Mouse (Mus musculus) hindbrain, embryonic 15.5 days (tissue): ENCODE data around the gene Ltbp3. TPM values are rescaled to one million over a fixed set of nuclear protein-coding genes. Genes with fewer than 3 reads are reported as not detected.
A peak's percentile ranks its signal among the peaks of the same experiment; 100 is the strongest.

Source experiments
- ATAC-seq: fragments of 200-750 bp; cut with Nextera tagmentation; 2 replicates; pipeline ENCODE4 v1.8.0; 2017; ENCODE audit warnings: low read depth, moderate number of reproducible peaks, moderate TSS enrichment; ENCODE audit not compliant: low FRiP score
- H3K27ac ChIP-seq: fragments of 300-500 bp; sonication (generic); replicated peaks from 2 replicates; pipeline ENCODE4 v1.5.1; 2015; ENCODE audit warnings: mild to moderate bottlenecking, inconsistent platforms
- H3K27me3 ChIP-seq: fragments of 300-500 bp; sonication (generic); 2 replicates; pipeline ENCODE4 v1.6.1; 2015; ENCODE audit warnings: control low read depth, inconsistent platforms
- H3K36me3 ChIP-seq: fragments of 300-500 bp; sonication (generic); 2 replicates; pipeline ENCODE4 v1.6.1; 2015; ENCODE audit warnings: control low read depth, inconsistent platforms
- H3K4me1 ChIP-seq: fragments of 300-500 bp; sonication (generic); replicated peaks from 2 replicates; pipeline ENCODE4 v1.6.1; 2015; ENCODE audit warnings: control low read depth, inconsistent platforms
- H3K4me2 ChIP-seq: fragments of 300-500 bp; sonication (generic); 2 replicates; pipeline ENCODE4 v1.6.1; 2015; ENCODE audit warnings: moderate library complexity, mild to moderate bottlenecking, inconsistent platforms
- H3K4me3 ChIP-seq: fragments of 300-500 bp; sonication (generic); 2 replicates; pipeline ENCODE4 v1.5.1; 2015; ENCODE audit warnings: mild to moderate bottlenecking, inconsistent platforms
- H3K9ac ChIP-seq: fragments of 300-500 bp; sonication (generic); 2 replicates; pipeline ENCODE4 v1.6.1; 2015; ENCODE audit warnings: inconsistent platforms
- H3K9me3 ChIP-seq: fragments of 300-500 bp; sonication (generic); 2 replicates; pipeline ENCODE4 v1.6.1; 2016; ENCODE audit warnings: control low read depth, inconsistent platforms
- WGBS: fragments of 180-500 bp; shearing (Covaris S2); methylation state at CpG from one replicate; pipeline ENCODE4 v1.1.7; 2015; 5-methylcytosine and 5-hydroxymethylcytosine counted together
- polyA plus RNA-seq: library from polyadenylated mRNA; unstranded; fragments of >200 nt; fragmentation: Nextera tagmentation; extraction: Ambion mirVana; gene quantifications from 2 replicates; pipeline ENCODE4 v1.2.1, GENCODE M21; 2015

The Ltbp3 gene
- polyA plus RNA-seq, 1 experiment from 2014 or later = 15.2 TPM

DNA sequence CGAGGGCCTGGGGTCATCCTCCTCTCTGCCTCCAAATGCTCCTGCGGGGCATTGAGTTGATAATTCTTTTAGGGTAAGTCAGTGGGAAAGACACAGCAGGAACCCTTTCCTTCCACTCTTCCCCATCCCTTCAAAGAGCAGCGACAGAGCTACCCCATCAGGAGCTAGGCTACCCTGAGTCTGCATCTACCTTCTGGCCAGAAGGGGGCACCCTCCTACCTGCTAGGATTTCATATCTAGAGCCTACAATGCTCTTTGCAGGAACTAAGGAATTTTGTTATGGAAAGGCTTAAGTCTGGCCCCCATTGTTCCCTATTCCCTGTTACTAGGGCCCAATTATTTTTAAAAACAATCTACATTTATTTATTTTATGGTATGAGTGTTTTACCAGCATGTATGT lies 29.5 kb upstream of the Ltbp3 start:
- H3K9me3 ChIP-seq = no peaks in the 10 kb centered on the region
- peaks cover 22% of the 10 kb centered on the region for H3K4me1 ChIP-seq
- H3K36me3 ChIP-seq = peaks cover 38% of the 10 kb centered on the region
- no peak for ATAC-seq
- H3K27ac ChIP-seq = no peak overlapping the region
- WGBS = 12% methylated on average over 3 of the region's 3 CpGs
- H3K9ac ChIP-seq = no peak overlapping the region
- H3K27me3 ChIP-seq = no peaks in the 10 kb centered on the region
- no peak overlapping the region for H3K4me2 ChIP-seq
- H3K4me3 ChIP-seq = no peak overlapping the region

DNA sequence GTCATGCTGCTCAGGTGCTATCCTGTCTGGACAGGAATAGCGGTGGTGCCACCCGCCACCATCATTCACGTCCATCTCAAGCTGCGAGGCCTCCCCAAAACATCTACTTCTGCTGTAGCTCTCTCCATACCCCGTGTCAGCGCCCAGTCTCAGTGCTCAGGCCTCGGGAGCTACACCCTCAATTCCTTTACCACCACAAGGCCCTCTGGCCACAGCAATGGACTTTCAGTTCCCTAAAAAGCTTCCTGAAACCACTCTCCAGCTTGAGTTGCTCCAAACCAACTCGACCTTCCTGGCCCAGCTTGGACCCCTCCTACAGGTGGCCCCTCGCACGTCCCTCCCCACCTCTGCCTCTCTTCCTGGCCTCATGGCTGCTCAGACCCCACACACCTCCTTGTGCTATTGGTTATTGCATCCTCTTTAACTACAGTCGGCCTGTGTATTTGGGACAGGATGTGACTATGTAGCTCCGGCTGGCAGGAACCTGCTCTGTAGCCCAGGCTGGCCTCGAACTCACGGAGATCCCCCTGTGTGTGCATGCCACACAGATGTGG lies 28.7 kb upstream of the Ltbp3 start:
- no peak for ATAC-seq
- Histone ChIP-seq H3K4me1 (peaks cover 29% of the 10 kb centered on the region), H3K27ac (no peak overlapping the region), H3K9ac (no peak overlapping the region), H3K9me3 (no peaks in the 10 kb centered on the region), H3K4me3 (no peak overlapping the region), H3K36me3 (peaks cover 38% of the 10 kb centered on the region), H3K27me3 (no peaks in the 10 kb centered on the region), H3K4me2 (no peak overlapping the region)
- WGBS = 91% methylated on average over 14 of the region's 14 CpGs

DNA sequence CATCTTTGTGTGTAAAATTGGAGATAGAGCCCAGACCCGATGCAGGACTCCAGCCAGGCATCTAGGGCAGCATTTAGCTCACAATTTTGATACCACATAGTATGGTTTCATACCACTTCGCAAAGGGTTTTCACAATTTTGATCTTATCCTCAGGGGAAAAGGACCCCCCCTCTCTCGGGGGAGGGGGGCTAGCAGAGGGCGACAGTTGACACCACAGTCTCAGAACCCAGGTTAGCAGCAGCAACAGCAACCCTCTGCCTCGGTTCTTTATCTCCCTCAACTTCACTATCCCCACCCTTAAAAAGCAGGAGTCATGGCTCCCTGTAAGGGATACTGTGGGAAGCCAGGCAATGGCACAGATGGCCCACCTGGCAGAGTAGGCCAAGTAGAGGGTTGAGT lies 27.4 kb upstream of the Ltbp3 start:
- no peak for ATAC-seq
- Histone ChIP-seq H3K4me2 (peak overlapping the region; percentile 33), H3K36me3 (peaks cover 35% of the 10 kb centered on the region), H3K27me3 (no peaks in the 10 kb centered on the region), H3K9me3 (no peaks in the 10 kb centered on the region), H3K27ac (no peak overlapping the region), H3K4me3 (no peak overlapping the region), H3K9ac (0 out of 2 replicates have a peak overlapping the region, but pooled peaks have one; percentile 7), H3K4me1 (peaks cover 32% of the 10 kb centered on the region)
- WGBS = 80% methylated on average over 5 of the region's 5 CpGs

DNA sequence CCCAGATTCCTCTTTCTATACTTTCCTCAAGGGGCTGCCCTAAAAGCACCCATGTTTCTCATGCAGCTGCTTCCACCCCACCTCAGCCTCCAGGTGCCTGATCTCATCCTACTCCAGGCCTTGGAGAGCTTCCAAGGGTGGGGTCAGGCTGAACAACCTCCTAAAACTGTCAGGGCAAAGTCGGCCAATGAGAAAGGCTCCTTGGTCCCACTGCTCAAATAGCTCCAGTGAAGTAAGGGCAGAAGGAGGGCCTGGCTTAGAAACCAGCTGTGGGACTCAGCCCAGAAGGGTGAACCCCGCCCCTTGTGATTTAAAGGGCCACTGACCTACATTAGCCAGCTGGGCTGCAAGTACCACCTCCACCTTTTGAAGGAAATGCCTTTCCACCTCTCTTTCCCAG lies 27.0 kb upstream of the Ltbp3 start:
- Histone ChIP-seq H3K4me3 (no peak overlapping the region), H3K4me1 (peaks cover 32% of the 10 kb centered on the region), H3K9ac (no peak overlapping the region), H3K4me2 (peak overlapping the region; percentile 33), H3K27ac (no peak overlapping the region), H3K27me3 (no peaks in the 10 kb centered on the region), H3K36me3 (peaks cover 35% of the 10 kb centered on the region), H3K9me3 (no peaks in the 10 kb centered on the region)
- no peak for ATAC-seq
- WGBS = 19% methylated on average over 2 of the region's 2 CpGs

DNA sequence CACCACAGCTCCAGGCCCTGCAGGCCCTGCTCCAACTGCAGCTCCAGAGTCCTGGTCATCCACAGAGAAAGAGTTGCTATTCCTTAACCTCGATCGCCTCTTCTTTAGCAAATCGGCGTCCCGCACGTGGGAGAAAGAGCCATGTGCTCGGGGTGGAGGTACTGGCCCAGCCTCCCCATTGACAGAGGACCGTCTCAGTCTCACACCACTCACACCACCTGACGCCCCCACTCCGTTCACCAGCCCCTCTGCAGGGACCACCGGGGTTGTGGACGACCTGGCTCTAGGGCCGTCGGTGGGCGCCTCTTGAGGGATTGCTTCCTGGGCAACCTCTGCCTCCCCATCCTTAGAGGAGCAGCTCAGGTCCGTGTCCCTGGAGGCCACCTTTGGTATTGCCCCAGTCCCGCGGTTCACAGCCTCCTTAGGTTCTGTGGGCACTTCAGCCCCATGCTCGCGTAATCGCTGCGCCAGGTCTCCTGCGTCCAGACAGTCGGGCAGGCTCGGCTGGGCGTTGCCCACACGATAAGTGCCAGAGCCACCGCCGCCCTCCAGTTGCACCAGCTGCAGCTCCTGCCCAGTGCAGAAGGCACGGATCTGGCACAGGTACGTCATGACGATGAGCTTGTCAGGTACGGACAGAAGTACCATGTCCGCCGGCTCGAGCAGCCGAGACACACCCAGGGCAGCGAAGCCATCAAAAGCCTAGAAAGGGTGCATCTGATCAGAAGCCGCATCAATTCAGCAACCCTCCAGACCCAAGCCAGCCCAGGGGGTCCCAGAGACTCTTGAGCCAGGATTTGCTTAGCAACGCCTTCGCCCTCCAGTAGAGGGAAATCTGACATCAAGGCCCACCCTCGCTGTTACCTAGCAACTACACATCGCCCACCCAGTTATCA lies 24.7 kb upstream of the Ltbp3 start:
- Histone ChIP-seq H3K27ac (peak overlapping the region; percentile 31; the same call in 1 of the 2 replicates), H3K4me1 (peaks cover 32% of the 10 kb centered on the region)
- WGBS = 21% methylated on average over 43 of the region's 43 CpGs

DNA sequence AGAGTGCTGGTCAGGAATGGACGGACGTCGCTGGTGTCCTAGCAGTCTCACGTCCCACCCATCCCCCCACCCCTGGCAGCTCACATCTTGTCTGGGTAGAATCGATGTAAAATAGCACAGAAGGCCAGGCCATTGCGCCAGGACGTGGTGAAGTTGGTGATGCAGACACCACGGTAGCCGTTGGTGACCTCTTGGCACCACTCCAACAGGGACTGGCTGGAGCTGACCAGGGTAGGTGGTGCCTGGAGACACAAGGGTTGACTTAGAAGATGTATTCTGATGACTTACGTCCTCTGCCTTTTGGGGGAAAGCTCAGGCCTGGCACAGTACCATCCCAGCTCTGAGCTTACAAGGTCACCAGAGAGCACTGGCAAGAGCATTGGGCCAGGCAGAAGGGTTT lies 23.7 kb upstream of the Ltbp3 start:
- H3K9ac ChIP-seq = no peak overlapping the region
- H3K27ac ChIP-seq = peak overlapping the region; percentile 26; the same call in 1 of the 2 replicates
- H3K9me3 ChIP-seq = no peaks in the 10 kb centered on the region
- H3K4me1 ChIP-seq = peaks cover 32% of the 10 kb centered on the region
- H3K4me3 ChIP-seq = no peak overlapping the region
- WGBS = 46% methylated on average over 10 of the region's 10 CpGs
- ATAC-seq = no peak
- H3K27me3 ChIP-seq = no peaks in the 10 kb centered on the region
- peak overlapping the region; percentile 52 for H3K4me2 ChIP-seq
- H3K36me3 ChIP-seq = peaks cover 40% of the 10 kb centered on the region

More for the DNA sequence above, 24.7 kb upstream of the Ltbp3 start:
- Histone ChIP-seq H3K36me3 (peaks cover 34% of the 10 kb centered on the region), H3K9ac (peak overlapping the region; percentile 31), H3K9me3 (no peaks in the 10 kb centered on the region), H3K27me3 (no peaks in the 10 kb centered on the region), H3K4me2 (peak overlapping the region; percentile 52), H3K4me3 (peak overlapping the region; percentile 28)
- peak; percentile 57 for ATAC-seq

DNA sequence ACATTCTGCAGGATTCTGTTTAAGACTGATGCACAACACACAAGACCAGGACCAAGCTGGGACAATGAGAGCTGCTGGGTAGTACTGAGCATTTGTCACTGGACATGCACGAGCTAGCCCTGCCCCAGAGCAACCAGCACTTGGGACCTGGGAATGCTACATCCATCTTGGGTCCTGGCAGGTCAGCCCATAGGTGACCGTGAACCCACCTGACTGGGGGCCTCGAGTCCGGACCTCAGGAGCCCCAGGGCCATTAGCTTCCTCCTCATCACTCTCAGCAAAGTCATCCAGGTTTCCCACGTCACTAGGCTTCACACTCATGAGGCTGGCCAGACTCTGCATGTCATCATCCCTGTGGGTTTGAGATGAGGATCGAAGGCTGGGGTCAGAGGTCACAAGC lies 19.5 kb upstream of the Ltbp3 start:
- WGBS = 93% methylated on average over 6 of the region's 6 CpGs
- Histone ChIP-seq H3K4me3 (no peak overlapping the region), H3K9ac (no peak overlapping the region), H3K4me2 (no peak overlapping the region), H3K27me3 (no peaks in the 10 kb centered on the region), H3K4me1 (peaks cover 29% of the 10 kb centered on the region), H3K36me3 (peaks cover 42% of the 10 kb centered on the region), H3K9me3 (no peaks in the 10 kb centered on the region), H3K27ac (no peak overlapping the region)
- no peak for ATAC-seq

DNA sequence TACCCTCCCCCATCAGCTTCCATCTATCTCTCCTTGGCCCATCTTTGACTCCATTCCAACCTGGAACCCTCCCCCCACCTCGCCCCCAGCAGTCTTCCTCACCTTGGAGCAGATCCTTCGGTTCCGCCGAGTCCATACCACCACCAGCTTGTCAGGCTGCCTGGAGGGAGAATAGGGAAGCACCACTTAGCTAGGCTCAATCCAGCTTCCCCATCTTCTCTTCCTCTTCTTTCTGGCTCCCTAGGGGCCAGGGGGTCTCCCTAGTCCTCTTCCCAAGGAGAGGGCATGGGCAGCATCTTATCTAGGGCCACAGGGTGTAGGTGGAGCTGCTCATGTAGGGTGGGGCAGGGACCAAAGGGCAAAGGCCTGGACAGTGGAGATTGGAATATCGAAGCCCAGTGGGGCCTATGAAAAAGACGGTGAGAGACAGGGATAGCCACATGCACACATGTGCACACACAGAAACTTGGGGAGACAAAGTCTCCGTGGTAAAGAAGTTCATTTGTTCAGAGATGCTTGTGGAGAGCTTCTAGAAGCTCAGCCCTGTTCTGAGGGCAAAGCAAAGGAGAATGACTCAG lies 17.8 kb upstream of the Ltbp3 start:
- no peak for ATAC-seq
- no peak overlapping the region for H3K4me2 ChIP-seq
- peaks cover 35% of the 10 kb centered on the region for H3K4me1 ChIP-seq
- no peak overlapping the region for H3K9ac ChIP-seq
- 92% methylated on average over 7 of the region's 7 CpGs for WGBS
- no peaks in the 10 kb centered on the region for H3K27me3 ChIP-seq
- H3K4me3 ChIP-seq = no peak overlapping the region
- peaks cover 38% of the 10 kb centered on the region for H3K36me3 ChIP-seq
- no peak overlapping the region for H3K27ac ChIP-seq
- H3K9me3 ChIP-seq = no peaks in the 10 kb centered on the region

DNA sequence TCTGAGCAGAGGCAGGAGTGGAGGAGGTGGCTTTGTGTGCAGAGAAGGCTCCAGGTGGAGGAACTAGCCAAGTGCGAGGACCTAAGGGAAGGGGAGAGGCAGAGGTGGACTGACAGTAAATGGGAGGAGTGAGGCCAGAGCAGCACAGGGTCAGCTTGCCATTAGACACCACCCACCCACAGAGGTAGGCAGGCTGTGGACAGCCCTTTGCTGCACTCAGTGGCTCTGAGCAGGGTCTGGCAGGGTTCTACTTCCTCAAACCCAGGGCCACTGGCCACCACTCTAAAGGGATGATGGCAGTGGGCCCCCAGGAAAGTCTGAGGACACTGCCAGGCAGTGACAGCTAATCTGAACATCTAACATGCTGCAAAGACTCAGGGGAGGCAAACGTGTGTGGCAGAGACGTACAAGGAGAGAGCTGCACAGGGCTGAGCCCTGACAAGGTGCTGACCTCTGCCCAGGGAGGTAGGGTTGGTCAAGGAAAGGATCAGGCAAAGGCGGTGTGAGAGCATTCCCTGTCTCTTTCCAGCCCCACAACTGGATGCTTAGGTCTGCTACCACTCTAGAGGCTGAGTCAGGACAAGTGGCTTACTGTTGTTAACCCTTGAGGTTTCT lies 16.7 kb upstream of the Ltbp3 start:
- H3K27me3 ChIP-seq = no peaks in the 10 kb centered on the region
- peaks cover 44% of the 10 kb centered on the region for H3K4me1 ChIP-seq
- H3K9me3 ChIP-seq = no peaks in the 10 kb centered on the region
- H3K4me3 ChIP-seq = no peak overlapping the region
- ATAC-seq = no peak
- H3K9ac ChIP-seq = no peak overlapping the region
- peaks cover 29% of the 10 kb centered on the region for H3K36me3 ChIP-seq
- H3K4me2 ChIP-seq = peak overlapping the region; percentile 97; the same call in 1 of the 2 replicates
- 64% methylated on average over 4 of the region's 4 CpGs for WGBS
- H3K27ac ChIP-seq = no peak overlapping the region

DNA sequence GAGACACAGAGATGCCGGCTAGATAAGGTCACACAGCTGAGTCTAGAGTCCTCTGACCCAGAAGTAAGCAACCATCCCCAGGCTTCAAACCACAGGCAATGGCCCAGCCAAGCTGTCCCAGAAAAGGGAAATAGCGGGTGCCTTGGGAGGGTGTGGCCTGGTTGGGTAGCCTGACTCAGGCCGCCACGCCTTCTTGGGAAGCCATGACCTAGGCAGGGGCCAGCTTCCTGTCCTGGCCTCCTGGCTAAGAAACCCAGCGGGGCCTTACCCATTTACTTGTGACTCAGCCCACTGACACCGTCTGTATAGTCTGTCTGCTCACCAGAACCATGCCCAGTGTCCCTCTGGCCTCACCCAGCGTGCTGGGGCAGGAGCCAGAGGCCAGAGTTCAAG lies 16.2 kb upstream of the Ltbp3 start:
- Histone ChIP-seq H3K27ac (0 out of 2 replicates have a peak overlapping the region, but pooled peaks have one; percentile 3), H3K27me3 (no peaks in the 10 kb centered on the region), H3K36me3 (peaks cover 27% of the 10 kb centered on the region), H3K9me3 (no peaks in the 10 kb centered on the region), H3K9ac (no peak overlapping the region; the same call in 1 of the 2 replicates), H3K4me1 (peaks cover 45% of the 10 kb centered on the region), H3K4me2 (peak overlapping the region; percentile 97), H3K4me3 (no peak overlapping the region)
- WGBS = 75% methylated on average over 7 of the region's 7 CpGs
- no peak for ATAC-seq

DNA sequence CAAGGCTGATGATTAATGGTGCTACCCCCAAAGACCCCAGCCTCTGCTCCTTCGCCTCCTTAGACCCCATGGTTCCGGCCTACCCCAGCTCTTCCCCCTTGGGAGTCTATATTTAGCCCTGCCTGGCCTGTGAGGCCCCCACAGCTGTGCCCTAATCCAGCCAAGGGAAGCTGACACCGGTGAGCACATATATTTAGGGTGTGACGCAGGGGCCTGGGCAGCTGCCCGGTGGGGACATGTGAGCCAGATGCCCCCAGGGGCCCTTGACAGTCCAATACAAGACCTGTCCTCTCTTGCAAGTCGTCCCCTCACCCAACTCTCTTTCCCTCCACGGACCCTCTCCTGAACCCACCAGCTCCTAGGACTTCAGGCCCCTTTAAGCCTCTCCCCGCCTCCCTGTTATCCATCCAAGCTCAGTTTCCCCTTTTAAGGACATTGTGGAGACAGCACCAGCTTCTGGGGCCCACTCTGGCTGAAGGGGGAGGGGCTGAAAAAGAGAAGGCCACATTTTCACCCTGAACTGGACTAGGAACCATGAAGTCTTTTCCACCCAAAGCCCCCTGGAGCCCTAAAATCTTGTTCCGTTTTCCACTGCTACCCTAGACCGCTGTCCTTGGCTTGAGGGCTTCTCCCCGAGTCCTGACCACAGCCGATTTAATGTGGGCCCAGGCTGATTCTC lies 15.5 kb upstream of the Ltbp3 start:
- no peak for ATAC-seq
- Histone ChIP-seq H3K4me3 (peak overlapping the region; percentile 29), H3K36me3 (peaks cover 21% of the 10 kb centered on the region), H3K9me3 (no peaks in the 10 kb centered on the region), H3K9ac (no peak overlapping the region; the same call in 1 of the 2 replicates), H3K27me3 (no peaks in the 10 kb centered on the region), H3K4me2 (peak overlapping the region; percentile 97), H3K27ac (0 out of 2 replicates have a peak overlapping the region, but pooled peaks have one; percentile 3), H3K4me1 (peaks cover 51% of the 10 kb centered on the region)
- WGBS = 72% methylated on average over 12 of the region's 12 CpGs
